Mouse (Mus musculus): ENCODE measurements at regions not wholly inside any gene's neighbourhood (a gene's known extent, or its start where the extent isn't known, plus 50 kb on each side); places are given as distances from the start of the nearest gene placed in this dataset.

- H3K4me1 ChIP-seq (ENCODE audit: insufficient read depth, low read length), result no peaks in the 10 kb centered on the region
- H3K4me3 ChIP-seq (ENCODE audit: low read depth, low read length), result no peak overlapping the region
- WGBS, result 69% methylated on average over 4 of the region's 4 CpGs
- no peaks in the 10 kb centered on the region for H3K9me3 ChIP-seq (ENCODE audit: low read length)
- H3K27me3 ChIP-seq (ENCODE audit: insufficient read depth, low read length), result no peaks in the 10 kb centered on the region
- TF ChIP-seq CTCF (IDR thresholded peaks at IDR 0.05), result peak; percentile 55
- no peak overlapping the region for H3K4me2 ChIP-seq (ENCODE audit: low read depth, low read length, poor library complexity, severe bottlenecking)
- 0 out of 2 replicates have a peak overlapping the region, but pooled peaks have one; percentile 32 for H3K27ac ChIP-seq (ENCODE audit: low read depth, low read length)
- H3K9ac ChIP-seq (replicated peaks; ENCODE audit: low read length, poor library complexity, severe bottlenecking), result no peak overlapping the region
- DNase-seq (ENCODE audit: low spot score) (peak; percentile 42), ATAC-seq (ENCODE audit: low FRiP score) (no peak)
- H3K36me3 ChIP-seq (ENCODE audit: insufficient read depth, low read length), result no peaks in the 10 kb centered on the region
Observed at GRCm38 (mm10) chr17:9845451-9846075, 176.0 kb upstream of the Pabpc6 start.

- Histone ChIP-seq H3K27ac (ENCODE audit: low read depth, low read length) (no peak overlapping the region), H3K4me3 (ENCODE audit: low read depth, low read length) (no peak overlapping the region), H3K9ac (replicated peaks; ENCODE audit: low read length, poor library complexity, severe bottlenecking) (no peak overlapping the region), H3K27me3 (ENCODE audit: insufficient read depth, low read length) (no peaks in the 10 kb centered on the region), H3K9me3 (ENCODE audit: low read length) (no peaks in the 10 kb centered on the region), H3K4me2 (ENCODE audit: low read depth, low read length, poor library complexity, severe bottlenecking) (no peak overlapping the region), H3K36me3 (ENCODE audit: insufficient read depth, low read length) (no peaks in the 10 kb centered on the region), H3K4me1 (ENCODE audit: insufficient read depth, low read length) (no peaks in the 10 kb centered on the region)
- no peak for ATAC-seq (ENCODE audit: low FRiP score)
- DNase-seq (ENCODE audit: low spot score), result no peak
- 75% methylated on average over 2 of the region's 2 CpGs for WGBS
- no peak for TF ChIP-seq CTCF (IDR thresholded peaks at IDR 0.05)
Observed at GRCm38 (mm10) chr17:9841103-9841502, 171.6 kb upstream of the Pabpc6 start.

- ATAC-seq (ENCODE audit: low FRiP score), result no peak
- Histone ChIP-seq H3K4me1 (ENCODE audit: insufficient read depth, low read length) (no peaks in the 10 kb centered on the region), H3K4me3 (ENCODE audit: low read depth, low read length) (no peak overlapping the region)
Observed at GRCm38 (mm10) chr17:9839256-9839655, 169.7 kb upstream of the Pabpc6 start.

GRCm38 (mm10) chr17:9836995-9837842 lies 167.7 kb upstream of the Pabpc6 start:
- DNase-seq (ENCODE audit: low spot score) (no peak), ATAC-seq (ENCODE audit: low FRiP score) (no peak)
- no peak for TF ChIP-seq CTCF (IDR thresholded peaks at IDR 0.05)
- Histone ChIP-seq H3K27ac (ENCODE audit: low read depth, low read length) (no peak overlapping the region), H3K36me3 (ENCODE audit: insufficient read depth, low read length) (no peaks in the 10 kb centered on the region), H3K4me1 (ENCODE audit: insufficient read depth, low read length) (no peaks in the 10 kb centered on the region), H3K9me3 (ENCODE audit: low read length) (no peaks in the 10 kb centered on the region), H3K4me2 (ENCODE audit: low read depth, low read length, poor library complexity, severe bottlenecking) (no peak overlapping the region), H3K9ac (replicated peaks; ENCODE audit: low read length, poor library complexity, severe bottlenecking) (no peak overlapping the region), H3K27me3 (ENCODE audit: insufficient read depth, low read length) (no peaks in the 10 kb centered on the region), H3K4me3 (ENCODE audit: low read depth, low read length) (no peak overlapping the region)
- WGBS, result 73% methylated on average over 7 of the region's 7 CpGs

More at GRCm38 (mm10) chr17:9839256-9839655, 169.7 kb upstream of the Pabpc6 start:
- H3K36me3 ChIP-seq (ENCODE audit: insufficient read depth, low read length), result no peaks in the 10 kb centered on the region
- H3K9me3 ChIP-seq (ENCODE audit: low read length), result no peaks in the 10 kb centered on the region
- WGBS, result 89% methylated on average over 7 of the region's 7 CpGs
- H3K27ac ChIP-seq (ENCODE audit: low read depth, low read length), result no peak overlapping the region
- H3K27me3 ChIP-seq (ENCODE audit: insufficient read depth, low read length), result no peaks in the 10 kb centered on the region
- H3K9ac ChIP-seq (replicated peaks; ENCODE audit: low read length, poor library complexity, severe bottlenecking), result no peak overlapping the region
- no peak for TF ChIP-seq CTCF (IDR thresholded peaks at IDR 0.05)
- no peak for DNase-seq (ENCODE audit: low spot score)
- no peak overlapping the region for H3K4me2 ChIP-seq (ENCODE audit: low read depth, low read length, poor library complexity, severe bottlenecking)

- no peak for TF ChIP-seq CTCF (IDR thresholded peaks at IDR 0.05)
- no peak for ATAC-seq (ENCODE audit: low FRiP score)
- no peak for DNase-seq (ENCODE audit: low spot score)
Observed at GRCm38 (mm10) chr17:9829895-9830294, 160.4 kb upstream of the Pabpc6 start.

GRCm38 (mm10) chr17:9821358-9821757 lies 151.8 kb upstream of the Pabpc6 start:
- 88% methylated on average over 4 of the region's 4 CpGs for WGBS
- TF ChIP-seq CTCF (IDR thresholded peaks at IDR 0.05), result no peak
- Histone ChIP-seq H3K9ac (replicated peaks; ENCODE audit: low read length, poor library complexity, severe bottlenecking) (no peak overlapping the region), H3K4me3 (ENCODE audit: low read depth, low read length) (no peak overlapping the region), H3K27me3 (ENCODE audit: insufficient read depth, low read length) (no peaks in the 10 kb centered on the region), H3K36me3 (ENCODE audit: insufficient read depth, low read length) (no peaks in the 10 kb centered on the region), H3K9me3 (ENCODE audit: low read length) (no peaks in the 10 kb centered on the region), H3K27ac (ENCODE audit: low read depth, low read length) (no peak overlapping the region), H3K4me1 (ENCODE audit: insufficient read depth, low read length) (no peaks in the 10 kb centered on the region), H3K4me2 (ENCODE audit: low read depth, low read length, poor library complexity, severe bottlenecking) (no peak overlapping the region)
- DNase-seq (ENCODE audit: low spot score), result no peak
- no peak for ATAC-seq (ENCODE audit: low FRiP score)

More at GRCm38 (mm10) chr17:9829895-9830294, 160.4 kb upstream of the Pabpc6 start:
- Histone ChIP-seq H3K4me1 (ENCODE audit: insufficient read depth, low read length) (no peaks in the 10 kb centered on the region), H3K9me3 (ENCODE audit: low read length) (no peaks in the 10 kb centered on the region), H3K27me3 (ENCODE audit: insufficient read depth, low read length) (no peaks in the 10 kb centered on the region), H3K36me3 (ENCODE audit: insufficient read depth, low read length) (no peaks in the 10 kb centered on the region), H3K4me3 (ENCODE audit: low read depth, low read length) (no peak overlapping the region), H3K4me2 (ENCODE audit: low read depth, low read length, poor library complexity, severe bottlenecking) (no peak overlapping the region), H3K9ac (replicated peaks; ENCODE audit: low read length, poor library complexity, severe bottlenecking) (no peak overlapping the region), H3K27ac (ENCODE audit: low read depth, low read length) (no peak overlapping the region)
- 74% methylated on average over 5 of the region's 5 CpGs for WGBS
